Mouse (Mus musculus) megakaryocyte, embryonic 14.5 days (primary cell): ENCODE data around the gene Srrt.

ENCODE experiments used
- FLI1 ChIP-seq: IDR thresholded peaks from 2 replicates; pipeline ENCODE4 v1.6.1; 2012; ENCODE audit warnings: low read length, inconsistent platforms, mixed read lengths
- GATA1 ChIP-seq: IDR thresholded peaks from 3 replicates; pipeline ENCODE4 v1.6.1; 2012; ENCODE audit warnings: mixed read lengths, low read length, inconsistent platforms, borderline replicate concordance

GRCm38 (mm10) chr5:137277360-137278342 is 29.8 kb downstream of the Srrt start:
- no peak for TF ChIP-seq GATA1
- TF ChIP-seq FLI1, result no peak
